Mouse (Mus musculus): ENCODE results near the gene Adgrb3.

GRCm38 (mm10) chr1:25132150-25132824 is 697.2 kb downstream of the Adgrb3 start:
- TF ChIP-seq CTCF (IDR thresholded peaks at IDR 0.05; ENCODE audit: insufficient read depth, low read length) = no peak
- no peak for TF ChIP-seq POLR2A (IDR thresholded peaks at IDR 0.05; ENCODE audit: borderline replicate concordance, extremely low read depth, low read depth, low read length)

All from lung, adult 2 months (tissue).